Comparison of ENCODE assay signal across 21 mouse cellular contexts in the genomic region with DNA sequence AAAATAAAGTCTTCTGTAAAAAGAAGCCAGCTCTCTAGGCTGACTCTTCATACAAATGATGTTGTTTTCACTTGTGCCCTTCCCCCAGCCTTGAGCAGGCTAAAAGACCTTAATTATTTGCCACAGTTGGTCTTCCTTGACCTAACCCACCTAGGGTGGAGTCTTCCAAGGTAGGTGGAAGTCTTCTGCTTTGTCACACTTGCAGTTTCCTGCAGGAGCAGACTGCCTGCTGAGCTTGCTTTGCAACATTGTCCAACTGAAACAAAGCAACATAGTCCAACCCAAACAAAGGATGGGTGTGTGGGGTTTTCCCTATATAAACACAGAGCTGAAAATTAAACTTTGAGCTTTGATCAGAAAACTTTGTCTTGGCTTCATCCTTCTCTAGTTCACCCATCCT. TPM values are rescaled to one million over a fixed set of nuclear protein-coding genes. Genes with fewer than 3 reads are reported as not detected.
DNase-seq lines count a peak whose midpoint lies in the region; TF ChIP-seq lines count a peak whose summit lies in the region.
"Had no signal": no experiment of that assay in that cellular context is flagged by ENCODE, and none has a peak within 500 bp of the region (broad histone marks: within the 10 kb centered on the region; RNA-seq: fewer than 3 reads in every experiment).

No protein-coding gene starts in this region.

- TF ChIP-seq POLR2A in brain, embryonic 14.5 days (IDR thresholded peaks at IDR 0.05; ENCODE audit: borderline replicate concordance, extremely low read depth, insufficient read depth, insufficient read length, poor library complexity, severe bottlenecking): no peak

- TF ChIP-seq CTCF in brain, embryonic 14.5 days (IDR thresholded peaks at IDR 0.05; ENCODE audit: borderline replicate concordance, extremely low read depth, insufficient read depth, insufficient read length): no peak

- DNase-seq in ES-CJ7 (ENCODE audit: low read depth, low spot score) (peak; percentile 63), R1 (ENCODE audit: low read depth, low spot score) (peak; percentile 72)
- DNase-seq in brain, embryonic 14.5 days (ENCODE audit: low read depth): peak; percentile 3
- DNase-seq in heart, adult 8-10 months (ENCODE audit: low spot score): no peak
- no peak for DNase-seq in natural killer cell, adult 2 months (ENCODE audit: low spot score in 2 of 2)
- DNase-seq: adrenal gland, adult 8-10 months; adrenal gland, postnatal 14 days; adrenal gland, postnatal 36 days; cerebellum, adult 11 months; cerebellum, adult 18-20 months; cerebellum, adult 8-10 months; cerebellum, adult 9-11 months; cerebellum, postnatal 14 days; cerebellum, postnatal 36 days; embryo, embryonic 11 days; forebrain, postnatal 0 days had no signal

RNA-seq across cellular contexts. Expression of a gene that starts 53.0 kb away (rescaled TPM):
- polyA plus RNA-seq in brain, embryonic 14.5 days (2012; rRNA removed): 21.4 and 31.8 TPM in 2 replicates
- under 1 TPM; 0.19 to 0.25 (median 0.22) TPM for total RNA-seq in heart, adult 8-10 months (2022)
- total RNA-seq: common myeloid progenitor, adult 5-6 weeks had no signal
- polyA plus RNA-seq: activated CD4-positive, CD25-positive, alpha-beta regulatory T cell, adult 4 months; C2C12; G1E; Patski had no signal

Comparison
In these comparisons a context has a peak if more than half of its experiments do, and no peak if none do; other contexts are left out.
1. DNase-seq: peak in ES-CJ7 (single experiment), R1 (single experiment) and brain, embryonic 14.5 days (single experiment); none in heart, adult 8-10 months (single experiment) and natural killer cell, adult 2 months (0 of 2).